Mouse (Mus musculus): ENCODE data around the gene Brip1.

Gene Brip1

DNA sequence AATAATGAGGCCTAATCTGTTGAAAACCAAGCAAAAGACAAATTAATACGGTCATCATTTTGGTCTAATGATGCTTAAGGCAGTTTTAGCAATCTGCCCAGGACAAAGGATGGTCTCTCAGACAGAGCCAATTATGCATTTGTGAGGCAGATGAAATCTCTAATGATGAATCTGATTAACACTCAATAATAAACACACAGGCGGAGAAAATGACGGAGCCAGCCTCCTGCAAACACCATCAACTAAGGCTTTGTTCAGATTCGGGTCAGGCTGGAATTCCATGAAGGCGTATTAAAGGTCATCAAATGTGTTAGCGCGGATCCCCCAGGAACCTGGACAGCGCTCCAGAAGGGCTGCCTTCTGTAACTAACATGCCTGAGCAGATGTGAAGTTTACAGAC, 161.6 kb downstream of the Brip1 start:
- in situ Hi-C loops (cut with MboI; ENCODE audit: unreplicated experiment in 2 of 2) = no loop called here

DNA sequence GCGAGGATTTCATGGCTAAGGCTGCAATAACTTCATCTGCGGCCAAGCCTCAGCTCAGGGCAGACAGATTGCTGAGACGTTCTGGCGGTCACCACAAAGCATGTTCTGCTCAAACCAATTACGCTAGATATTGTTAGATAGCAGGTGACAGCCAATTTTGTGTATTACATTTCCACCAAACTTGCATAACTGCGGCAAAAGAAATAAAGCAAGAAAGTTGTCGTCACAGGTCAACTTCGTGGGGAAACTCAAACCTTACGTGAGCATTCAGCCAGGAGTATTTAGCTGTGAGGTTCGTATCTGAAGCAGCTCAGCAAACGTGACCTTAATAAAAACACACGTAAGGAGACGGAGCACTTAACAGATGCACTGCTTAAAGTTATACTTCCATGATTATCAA, 162.3 kb downstream of the Brip1 start:
- in situ Hi-C loops (cut with MboI; ENCODE audit: unreplicated experiment in 2 of 2) = no loop called here

DNA sequence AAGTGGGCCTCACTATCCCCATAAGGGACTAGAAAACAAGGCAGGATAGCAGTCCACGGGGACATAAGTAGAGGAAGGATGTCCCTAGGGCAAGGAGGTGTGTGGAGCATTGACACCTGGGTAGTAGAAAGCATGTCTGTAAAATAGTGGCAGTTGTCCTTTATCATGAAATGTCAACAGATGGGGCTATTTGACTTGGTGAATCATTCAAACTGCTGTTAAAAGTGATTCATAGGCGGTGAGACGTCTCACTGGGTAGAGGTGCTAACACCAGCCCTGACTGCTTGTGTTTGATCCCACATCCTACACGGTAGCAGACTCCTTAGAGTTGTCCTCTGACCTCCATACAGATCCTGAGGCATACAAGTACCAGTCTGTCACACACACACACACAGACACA, 168.1 kb downstream of the Brip1 start:
- in situ Hi-C loops (cut with MboI; ENCODE audit: unreplicated experiment in 2 of 2) = loop anchor here in 1 of 2 experiments (5.0 kb wide), 1 partner anchor 139 kb away; no protein-coding TSS in a partner anchor

DNA sequence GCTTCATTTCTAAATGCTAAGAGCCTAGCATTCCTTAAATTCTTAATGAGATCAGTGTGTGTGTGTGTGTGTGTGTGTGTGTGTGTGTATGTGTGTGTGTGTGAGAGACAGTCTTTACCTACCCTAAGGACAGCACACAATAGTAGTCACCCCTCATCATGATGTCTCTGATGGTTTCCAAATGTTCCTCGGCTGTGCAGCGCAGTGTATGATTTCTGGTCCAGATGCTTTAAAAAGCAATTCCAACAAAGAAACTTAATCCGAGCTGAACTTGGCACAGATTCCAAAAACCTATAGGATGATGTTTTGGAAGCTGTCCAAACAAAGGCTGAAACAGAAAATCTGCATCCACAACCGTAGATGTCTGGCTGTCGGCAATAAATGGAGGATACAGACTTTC, 173.0 kb downstream of the Brip1 start:
- in situ Hi-C loops (cut with MboI; ENCODE audit: unreplicated experiment in 2 of 2) = no loop called here

DNA sequence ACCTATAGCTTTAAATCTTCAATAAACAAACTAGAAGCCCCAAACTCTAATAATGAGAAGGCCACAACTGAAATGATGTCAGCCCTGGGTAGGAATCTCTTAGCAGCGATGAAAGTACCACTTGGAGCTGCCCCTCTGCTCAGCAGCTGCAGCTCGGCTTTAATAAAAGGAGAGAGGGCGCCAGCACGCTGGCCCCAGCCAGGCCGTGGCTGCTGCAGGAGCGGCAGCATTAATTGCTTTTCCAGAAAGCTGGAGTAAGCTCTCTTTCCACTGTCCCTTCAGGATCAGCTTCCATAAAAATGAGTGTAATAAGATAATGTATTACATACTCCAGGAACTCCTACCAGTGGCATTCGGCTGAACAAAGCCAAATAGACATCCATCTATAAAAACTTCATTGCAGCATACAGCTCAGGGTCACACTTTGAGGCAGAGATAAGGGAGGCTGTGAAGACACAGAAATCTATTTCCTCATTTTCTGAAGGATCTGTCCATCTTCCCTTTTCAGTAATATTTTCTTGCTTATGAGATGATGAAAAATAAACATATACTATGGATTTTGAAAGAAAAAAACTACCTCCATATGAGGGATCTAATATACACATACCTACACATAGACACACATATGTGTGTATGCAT, 174.3 kb downstream of the Brip1 start:
- in situ Hi-C loops (cut with MboI; ENCODE audit: unreplicated experiment in 2 of 2) = no loop called here

DNA sequence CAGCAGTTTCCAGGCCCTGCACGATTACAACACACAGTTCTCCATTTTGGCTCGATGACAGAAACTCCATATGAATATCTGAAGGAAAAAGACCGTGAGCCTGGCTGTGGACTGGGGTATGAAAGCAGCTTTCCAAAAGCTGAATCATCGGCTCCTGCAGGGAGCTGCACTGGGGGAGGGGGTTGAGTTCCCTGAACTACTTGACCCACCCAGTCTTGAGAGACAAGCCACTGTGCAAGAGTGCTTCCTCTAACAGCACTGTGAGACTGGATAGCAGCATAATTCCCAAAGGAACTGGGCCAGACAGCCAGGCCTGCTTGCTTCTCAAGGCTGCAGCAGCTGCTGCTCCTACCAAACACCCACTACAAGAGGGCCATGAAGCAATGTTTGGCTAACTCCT, 178.6 kb downstream of the Brip1 start:
- in situ Hi-C loops (cut with MboI; ENCODE audit: unreplicated experiment in 2 of 2) = no loop called here

DNA sequence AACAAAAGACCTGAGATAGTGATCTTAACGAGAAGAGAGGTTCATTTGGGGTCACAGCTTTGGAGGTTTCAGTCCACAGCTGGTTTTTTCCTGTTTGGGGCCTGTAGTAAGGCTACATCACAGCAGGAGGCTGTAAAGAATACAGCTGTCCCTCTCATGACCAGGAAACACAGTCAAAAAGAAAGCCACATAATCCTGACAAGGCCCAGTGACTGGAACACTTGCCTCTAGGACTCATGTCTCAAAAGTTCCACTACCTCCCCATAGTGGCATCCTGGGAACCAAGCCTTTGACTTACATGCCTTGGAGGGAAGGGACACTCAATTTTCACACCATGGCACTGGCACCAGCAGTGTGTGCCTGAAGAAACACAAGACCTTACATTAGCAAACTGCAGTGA, 181.0 kb downstream of the Brip1 start:
- in situ Hi-C loops (cut with MboI; ENCODE audit: unreplicated experiment in 2 of 2) = no loop called here

DNA sequence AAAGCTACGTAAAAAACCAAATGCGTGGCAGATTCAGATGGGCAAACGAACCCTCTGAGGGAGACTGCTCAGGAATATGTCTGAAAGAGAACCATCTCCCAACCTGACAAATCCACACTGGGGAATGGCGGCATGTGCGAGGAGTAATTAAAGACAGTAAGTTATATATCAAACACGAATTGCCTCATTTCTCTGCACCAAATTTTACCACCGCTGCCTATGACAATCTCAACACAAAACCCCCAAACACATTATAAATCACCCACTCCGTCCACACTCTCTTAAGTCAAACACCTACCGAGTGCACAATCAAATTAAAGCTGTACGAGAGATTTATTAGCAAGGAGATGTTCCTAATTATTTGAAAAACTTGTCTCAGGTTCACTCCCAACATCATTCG, 184.8 kb downstream of the Brip1 start:
- in situ Hi-C loops (cut with MboI; ENCODE audit: unreplicated experiment in 2 of 2) = no loop called here

DNA sequence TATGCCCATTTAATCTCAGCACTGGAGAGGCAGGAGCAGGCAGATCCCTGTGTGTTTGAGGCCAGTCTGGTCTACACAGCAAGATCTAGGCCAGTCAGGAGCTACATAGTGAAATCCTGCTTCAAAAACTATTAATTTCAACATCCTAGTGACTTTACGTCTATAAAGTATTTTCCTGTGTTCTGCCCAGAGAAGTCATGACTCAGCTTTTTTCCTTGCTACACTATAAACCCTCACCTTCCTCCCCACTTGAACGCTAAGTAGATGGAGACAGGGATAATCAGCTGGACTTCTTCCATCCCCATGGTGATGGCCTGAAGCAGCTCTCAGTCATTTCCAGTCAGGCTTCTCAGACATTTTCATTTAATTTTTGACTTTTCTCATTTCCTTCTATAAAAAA, 187.9 kb downstream of the Brip1 start:
- in situ Hi-C loops (cut with MboI; ENCODE audit: unreplicated experiment in 2 of 2) = no loop called here

DNA sequence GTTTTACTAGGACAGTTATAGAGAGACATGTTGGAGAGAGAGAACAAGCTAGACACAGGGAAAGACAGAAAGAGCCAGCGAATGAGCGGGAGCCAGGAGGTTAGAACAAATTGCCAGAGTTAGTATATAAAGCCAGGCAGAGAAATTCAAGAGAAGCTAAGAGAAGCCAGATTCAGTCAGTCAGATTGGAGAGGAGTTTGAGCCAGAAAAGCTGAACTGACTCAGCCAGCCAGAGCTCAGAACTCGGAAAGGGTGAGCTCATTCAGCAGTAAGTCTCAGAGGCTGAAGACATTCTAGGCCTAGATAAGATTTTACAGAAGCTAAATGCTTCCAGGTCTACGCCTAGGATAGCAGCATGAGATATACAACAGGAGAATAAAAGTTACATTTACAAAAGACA, 190.5 kb downstream of the Brip1 start:
- in situ Hi-C loops (cut with MboI; ENCODE audit: unreplicated experiment in 2 of 2) = no loop called here

DNA sequence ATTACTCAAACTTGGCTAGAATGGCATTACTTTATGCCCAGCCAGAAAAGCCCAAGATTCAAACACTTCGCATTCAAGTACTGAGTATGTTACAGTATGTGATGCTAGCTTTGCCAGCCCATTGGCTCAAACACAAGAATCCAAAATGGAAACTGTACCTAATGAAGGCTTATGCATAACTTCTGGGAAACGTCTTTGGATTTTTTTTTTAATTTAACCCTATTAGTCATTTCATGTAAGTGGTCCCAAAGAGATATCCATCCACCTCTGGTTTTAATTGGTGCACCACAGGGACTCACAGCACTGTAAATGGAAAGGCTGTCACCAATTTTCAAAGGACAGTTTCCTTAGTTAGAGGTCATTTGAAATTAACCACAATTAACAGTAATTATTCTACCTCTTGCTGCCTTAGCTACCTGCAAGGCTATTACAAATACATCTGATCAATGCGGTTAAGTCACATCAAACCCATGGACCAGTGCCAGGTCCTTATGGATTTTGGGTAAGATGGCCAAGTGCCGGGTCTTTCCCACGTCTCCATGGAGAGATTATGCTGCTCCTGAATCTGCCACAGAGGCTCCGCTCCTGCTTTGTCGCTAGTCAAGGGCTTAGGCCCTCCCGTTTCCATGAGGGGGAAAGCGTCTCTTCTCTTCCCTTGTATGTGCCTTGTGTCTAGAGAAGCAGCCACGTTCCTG, 192.6 kb downstream of the Brip1 start:
- in situ Hi-C loops (cut with MboI; ENCODE audit: unreplicated experiment in 2 of 2) = no loop called here
